Mouse (Mus musculus) C2C12 (cell line): ENCODE data around the gene Mthfd1l.

Experiments used
- CEBPB ChIP-seq: IDR thresholded peaks from one replicate; pipeline ENCODE4 v1.6.1; 2011; ENCODE audit warnings: low read depth, mild to moderate bottlenecking, control low read depth, moderate library complexity
- CTCF ChIP-seq: IDR thresholded peaks from one replicate; pipeline ENCODE4 v1.5.1; 2011; ENCODE audit not compliant: control insufficient read depth, insufficient read depth, insufficient read length
- FOSL1 ChIP-seq: IDR thresholded peaks from one replicate; pipeline ENCODE4 v1.8.0; 2011; ENCODE audit warnings: mild to moderate bottlenecking, low read length; ENCODE audit not compliant: poor library complexity, insufficient read depth, severe bottlenecking
- MAX ChIP-seq: IDR thresholded peaks from one replicate; pipeline ENCODE4 v1.6.1; 2011; ENCODE audit warnings: mild to moderate bottlenecking, control low read depth
- MYOG ChIP-seq: IDR thresholded peaks from one replicate; pipeline ENCODE4 v1.6.1; 2011; ENCODE audit not compliant: control insufficient read depth, insufficient read length; ENCODE audit errors: extremely low read depth
- USF1 ChIP-seq: IDR thresholded peaks from one replicate; pipeline ENCODE4 v1.6.1; 2011; ENCODE audit warnings: low read depth, mild to moderate bottlenecking, control low read depth, moderate library complexity

- TF ChIP-seq CTCF (no peak), MYOG (no peak), USF1 (no peak), MAX (no peak), CEBPB (no peak), FOSL1 (no peak)
Observed at GRCm38 (mm10) chr10:4061071-4061987, 88.4 kb downstream of the Mthfd1l start.
